8 mouse cellular contexts compared by ENCODE assay signal in genomic region chr1:75234606-75235005, GRCm38 (mm10). TPM values are rescaled to one million over a fixed set of nuclear protein-coding genes. Genes with fewer than 3 reads are reported as not detected.
DNase-seq lines count a peak whose midpoint lies in the region; ATAC-seq and TF ChIP-seq lines count a peak whose summit lies in the region.

No protein-coding gene starts in this region.

- no peak overlapping the region for H3K9ac ChIP-seq in kidney, embryonic 14.5 days (ENCODE audit: low read depth, low read length)
- H3K9ac ChIP-seq in limb, embryonic 14.5 days (ENCODE audit: low read depth, low read length, severe bottlenecking): no peak overlapping the region
- H3K9ac ChIP-seq in midbrain, embryonic 13.5 days (replicated peaks): no peak overlapping the region

- peaks cover 14% of the 10 kb centered on the region for H3K4me1 ChIP-seq in kidney, embryonic 14.5 days (ENCODE audit: control insufficient read depth, insufficient read depth, low read length)
- H3K4me1 ChIP-seq in forebrain, embryonic 10.5 days: peaks cover 30% of the 10 kb centered on the region
- H3K4me1 ChIP-seq in hindbrain, embryonic 10.5 days (replicated peaks): peaks cover 31% of the 10 kb centered on the region
- H3K4me1 ChIP-seq in limb, embryonic 14.5 days (ENCODE audit: control insufficient read depth, insufficient read depth, low read length): no peaks in the 10 kb centered on the region; the same call in 1 of the 2 replicates
- H3K4me1 ChIP-seq in midbrain, embryonic 13.5 days (replicated peaks): peaks cover 19% of the 10 kb centered on the region

- peak; percentile 74 for DNase-seq in kidney, adult 18-20 months
- peak; percentile 95 for DNase-seq in brain, adult 2 months (ENCODE audit: low read depth, low spot score)
- peak; percentile 53 for DNase-seq in forebrain, embryonic 10.5 days (ENCODE audit: extremely low spot score, low spot score)
- peak; percentile 58 for DNase-seq in hindbrain, embryonic 10.5 days (ENCODE audit: low spot score)
- DNase-seq in limb, embryonic 14.5 days (ENCODE audit: low spot score): peak; percentile 46
- peak; percentile 78 to 81 for DNase-seq in spleen, postnatal 36 days (ENCODE audit: low spot score in 2 of 2)

- WGBS in kidney, embryonic 14.5 days: 3% methylated on average over 8 of the region's 8 CpGs
- 5% methylated on average over 8 of the region's 8 CpGs for WGBS in forebrain, embryonic 10.5 days
- 1% methylated on average over 8 of the region's 8 CpGs for WGBS in hindbrain, embryonic 10.5 days
- WGBS in limb, embryonic 14.5 days: 2% methylated on average over 8 of the region's 8 CpGs
- WGBS in midbrain, embryonic 13.5 days: under 1% methylated on average over 8 of the region's 8 CpGs

- H3K27me3 ChIP-seq in kidney, embryonic 14.5 days (ENCODE audit: control insufficient read depth, insufficient read depth, low read length): no peaks in the 10 kb centered on the region
- H3K27me3 ChIP-seq in forebrain, embryonic 10.5 days (ENCODE audit: poor library complexity, severe bottlenecking): peaks cover 12% of the 10 kb centered on the region
- peaks cover 12% of the 10 kb centered on the region; the same call in 1 of the 2 replicates for H3K27me3 ChIP-seq in hindbrain, embryonic 10.5 days (ENCODE audit: insufficient read depth, poor library complexity, severe bottlenecking)
- H3K27me3 ChIP-seq in limb, embryonic 14.5 days (ENCODE audit: control insufficient read depth, insufficient read depth, low read length): no peaks in the 10 kb centered on the region
- H3K27me3 ChIP-seq in midbrain, embryonic 13.5 days: peaks cover 7% of the 10 kb centered on the region; the same call in 1 of the 2 replicates

- no peak overlapping the region for H3K4me3 ChIP-seq in kidney, embryonic 14.5 days (ENCODE audit: low read length)
- H3K4me3 ChIP-seq in forebrain, embryonic 10.5 days: no peak overlapping the region
- H3K4me3 ChIP-seq in hindbrain, embryonic 10.5 days: no peak overlapping the region
- H3K4me3 ChIP-seq in limb, embryonic 14.5 days (replicated peaks; ENCODE audit: low read length): no peak overlapping the region
- H3K4me3 ChIP-seq in midbrain, embryonic 13.5 days (replicated peaks): no peak overlapping the region

- no peak overlapping the region for H3K4me2 ChIP-seq in kidney, embryonic 14.5 days (replicated peaks; ENCODE audit: low read depth, low read length)
- 0 out of 2 replicates have a peak overlapping the region, but pooled peaks have one; percentile 5 for H3K4me2 ChIP-seq in limb, embryonic 14.5 days (replicated peaks; ENCODE audit: low read depth, low read length, severe bottlenecking)
- H3K4me2 ChIP-seq in midbrain, embryonic 13.5 days (replicated peaks): peak overlapping the region; percentile 29

- H3K27ac ChIP-seq in kidney, embryonic 14.5 days (ENCODE audit: low read depth, low read length): no peak overlapping the region
- no peak overlapping the region for H3K27ac ChIP-seq in forebrain, embryonic 10.5 days
- no peak overlapping the region for H3K27ac ChIP-seq in hindbrain, embryonic 10.5 days
- no peak overlapping the region for H3K27ac ChIP-seq in limb, embryonic 14.5 days (replicated peaks; ENCODE audit: low read depth, low read length)
- H3K27ac ChIP-seq in midbrain, embryonic 13.5 days: no peak overlapping the region

- no peak for ATAC-seq in kidney, embryonic 14.5 days (ENCODE audit: low FRiP score, low TSS enrichment)
- ATAC-seq in limb, embryonic 14.5 days (ENCODE audit: low FRiP score, low read depth): no peak
- peak; percentile 66 for ATAC-seq in midbrain, embryonic 13.5 days

- no peak for TF ChIP-seq POLR2A in limb, embryonic 14.5 days (IDR thresholded peaks at IDR 0.05; ENCODE audit: borderline replicate concordance, extremely low read depth, insufficient read depth, insufficient read length)

- H3K36me3 ChIP-seq in kidney, embryonic 14.5 days (ENCODE audit: control insufficient read depth, insufficient read depth, low read length): 0 out of 2 replicates have a peak, but pooled peaks cover 2% of the 10 kb centered on the region
- H3K36me3 ChIP-seq in forebrain, embryonic 10.5 days (replicated peaks): peaks cover 7% of the 10 kb centered on the region
- H3K36me3 ChIP-seq in hindbrain, embryonic 10.5 days: peaks cover 5% of the 10 kb centered on the region; the same call in 1 of the 2 replicates
- H3K36me3 ChIP-seq in limb, embryonic 14.5 days (ENCODE audit: control insufficient read depth, insufficient read depth, low read length): peaks cover 6% of the 10 kb centered on the region
- peaks cover 5% of the 10 kb centered on the region; the same call in 1 of the 2 replicates for H3K36me3 ChIP-seq in midbrain, embryonic 13.5 days

- H3K9me3 ChIP-seq in kidney, embryonic 14.5 days (ENCODE audit: control insufficient read depth, low read length): no peaks in the 10 kb centered on the region
- H3K9me3 ChIP-seq in forebrain, embryonic 10.5 days: no peaks in the 10 kb centered on the region
- no peaks in the 10 kb centered on the region for H3K9me3 ChIP-seq in hindbrain, embryonic 10.5 days
- no peaks in the 10 kb centered on the region for H3K9me3 ChIP-seq in limb, embryonic 14.5 days (ENCODE audit: control insufficient read depth, low read length)
- H3K9me3 ChIP-seq in midbrain, embryonic 13.5 days: no peaks in the 10 kb centered on the region

RNA-seq across cellular contexts. Expression of gene Dnajb2, which starts 1.6 kb away (rescaled TPM):
- 13.2 and 14.4 TPM in 2 replicates for polyA plus RNA-seq in kidney, embryonic 14.5 days (2014; fragmentation: Nextera tagmentation; extraction: Ambion mirVana)
- 28.0 and 28.6 TPM in 2 replicates for polyA plus RNA-seq in forebrain, embryonic 10.5 days (2016; fragmentation: Nextera tagmentation; extraction: Ambion mirVana)
- 28.9 and 37.5 TPM in 2 replicates for polyA plus RNA-seq in hindbrain, embryonic 10.5 days (2016; fragmentation: Nextera tagmentation; extraction: Ambion mirVana)
- 41.9 and 44.9 TPM in 2 replicates for polyA plus RNA-seq in limb, embryonic 14.5 days (2012; rRNA removed)
- 20.4 and 22.4 TPM in 2 replicates for polyA plus RNA-seq in limb, embryonic 14.5 days (2014; fragmentation: Nextera tagmentation; extraction: Ambion mirVana)
- 47.6 and 56.7 TPM in 2 replicates for polyA plus RNA-seq in midbrain, embryonic 13.5 days (2015; fragmentation: Nextera tagmentation; extraction: Ambion mirVana)

RNA-seq across cellular contexts. Expression of gene A630095N17Rik, which starts 2.7 kb away (rescaled TPM):
- not detected in 2 replicates for polyA plus RNA-seq in kidney, embryonic 14.5 days (2014; fragmentation: Nextera tagmentation; extraction: Ambion mirVana)
- not detected in 2 replicates for polyA plus RNA-seq in forebrain, embryonic 10.5 days (2016; fragmentation: Nextera tagmentation; extraction: Ambion mirVana)
- not detected in 2 replicates for polyA plus RNA-seq in hindbrain, embryonic 10.5 days (2016; fragmentation: Nextera tagmentation; extraction: Ambion mirVana)
- not detected in 2 replicates for polyA plus RNA-seq in limb, embryonic 14.5 days (2012; rRNA removed)
- not detected in 2 replicates for polyA plus RNA-seq in limb, embryonic 14.5 days (2014; fragmentation: Nextera tagmentation; extraction: Ambion mirVana)
- not detected in 2 replicates for polyA plus RNA-seq in midbrain, embryonic 13.5 days (2015; fragmentation: Nextera tagmentation; extraction: Ambion mirVana)

RNA-seq across cellular contexts. Expression of gene Tuba4a, which starts 14.9 kb away (rescaled TPM):
- polyA plus RNA-seq in kidney, embryonic 14.5 days (2014; fragmentation: Nextera tagmentation; extraction: Ambion mirVana): 31.6 and 32.1 TPM in 2 replicates
- polyA plus RNA-seq in forebrain, embryonic 10.5 days (2016; fragmentation: Nextera tagmentation; extraction: Ambion mirVana): 11.0 and 13.7 TPM in 2 replicates
- 10.8 and 19.4 TPM in 2 replicates for polyA plus RNA-seq in hindbrain, embryonic 10.5 days (2016; fragmentation: Nextera tagmentation; extraction: Ambion mirVana)
- 20.9 and 25.1 TPM in 2 replicates for polyA plus RNA-seq in limb, embryonic 14.5 days (2012; rRNA removed)
- polyA plus RNA-seq in limb, embryonic 14.5 days (2014; fragmentation: Nextera tagmentation; extraction: Ambion mirVana): 38.5 and 55.9 TPM in 2 replicates
- 3.9 and 5.3 TPM in 2 replicates for polyA plus RNA-seq in midbrain, embryonic 13.5 days (2015; fragmentation: Nextera tagmentation; extraction: Ambion mirVana)

RNA-seq across cellular contexts. Expression of gene Stk16, which starts 24.0 kb away (rescaled TPM):
- polyA plus RNA-seq in kidney, embryonic 14.5 days (2014; fragmentation: Nextera tagmentation; extraction: Ambion mirVana): 125 and 129 TPM in 2 replicates
- polyA plus RNA-seq in forebrain, embryonic 10.5 days (2016; fragmentation: Nextera tagmentation; extraction: Ambion mirVana): 151 and 153 TPM in 2 replicates
- polyA plus RNA-seq in hindbrain, embryonic 10.5 days (2016; fragmentation: Nextera tagmentation; extraction: Ambion mirVana): 143 and 153 TPM in 2 replicates
- 245 and 269 TPM in 2 replicates for polyA plus RNA-seq in limb, embryonic 14.5 days (2012; rRNA removed)
- 110 and 118 TPM in 2 replicates for polyA plus RNA-seq in limb, embryonic 14.5 days (2014; fragmentation: Nextera tagmentation; extraction: Ambion mirVana)
- 137 and 152 TPM in 2 replicates for polyA plus RNA-seq in midbrain, embryonic 13.5 days (2015; fragmentation: Nextera tagmentation; extraction: Ambion mirVana)

RNA-seq across cellular contexts. Expression of gene Glb1l, which starts 24.0 kb away (rescaled TPM):
- 18.1 and 34.4 TPM in 2 replicates for polyA plus RNA-seq in kidney, embryonic 14.5 days (2014; fragmentation: Nextera tagmentation; extraction: Ambion mirVana)
- polyA plus RNA-seq in forebrain, embryonic 10.5 days (2016; fragmentation: Nextera tagmentation; extraction: Ambion mirVana): 14.4 and 15.3 TPM in 2 replicates
- 14.5 and 19.9 TPM in 2 replicates for polyA plus RNA-seq in hindbrain, embryonic 10.5 days (2016; fragmentation: Nextera tagmentation; extraction: Ambion mirVana)
- 41.4 and 46.0 TPM in 2 replicates for polyA plus RNA-seq in limb, embryonic 14.5 days (2012; rRNA removed)
- 17.7 and 18.2 TPM in 2 replicates for polyA plus RNA-seq in limb, embryonic 14.5 days (2014; fragmentation: Nextera tagmentation; extraction: Ambion mirVana)
- polyA plus RNA-seq in midbrain, embryonic 13.5 days (2015; fragmentation: Nextera tagmentation; extraction: Ambion mirVana): 24.3 and 24.9 TPM in 2 replicates
